Mouse (Mus musculus) CH12.LX (cell line): ENCODE measurements around the gene Sox11.

Experiments
- CHD1 ChIP-seq: IDR thresholded peaks from 2 replicates; pipeline ENCODE4 v1.6.1; 2012; ENCODE audit warnings: low read depth, low read length, improper control_type of control experiment, inconsistent platforms
- CTCF ChIP-seq, 2 experiments: IDR thresholded peaks in 1 of 2; conservative IDR thresholded peaks in 1 of 2; 2 replicates each; pipeline ENCODE4 v1.5.1; 2011 to 2012; ENCODE audit warnings: low read depth in 2 of 2, low read length in 2 of 2, improper control_type of control experiment in 1 of 2, inconsistent platforms in 1 of 2, mild to moderate bottlenecking in 1 of 2, moderate library complexity in 1 of 2
- ELF1 ChIP-seq: IDR thresholded peaks from 2 replicates; pipeline ENCODE4 v1.6.1; 2014; ENCODE audit warnings: low read depth, mild to moderate bottlenecking, inconsistent platforms, low read length, improper control_type of control experiment
- EP300 ChIP-seq: IDR thresholded peaks from 2 replicates; pipeline ENCODE4 v1.6.1; 2011; ENCODE audit warnings: low read length, improper control_type of control experiment
- HCFC1 ChIP-seq: IDR thresholded peaks from 2 replicates; pipeline ENCODE4 v1.6.1; 2012; ENCODE audit warnings: low read depth, mild to moderate bottlenecking, inconsistent platforms, low read length, improper control_type of control experiment
- IRF4 ChIP-seq: IDR thresholded peaks from 2 replicates; pipeline ENCODE4 v1.6.1; 2014; ENCODE audit warnings: low read depth, mild to moderate bottlenecking, inconsistent platforms, low read length, improper control_type of control experiment
- JUND ChIP-seq: conservative IDR thresholded peaks from 2 replicates; pipeline ENCODE4 v1.6.1; 2011; ENCODE audit warnings: low read depth, low read length, improper control_type of control experiment
- KAT2A ChIP-seq: IDR thresholded peaks from 2 replicates; pipeline ENCODE4 v1.6.1; 2012; ENCODE audit warnings: low read length, improper control_type of control experiment, inconsistent platforms; ENCODE audit not compliant: insufficient replicate concordance
- MYC ChIP-seq: IDR thresholded peaks from 2 replicates; pipeline ENCODE4 v1.6.1; 2011; ENCODE audit warnings: low read depth, mild to moderate bottlenecking, improper control_type of control experiment, low read length
- POLR2A ChIP-seq: IDR thresholded peaks from 2 replicates; pipeline ENCODE4 v1.6.1; 2011; ENCODE audit warnings: low read depth, mild to moderate bottlenecking, improper control_type of control experiment, low read length
- USF1 ChIP-seq: IDR thresholded peaks from 2 replicates; pipeline ENCODE4 v1.6.1; 2014; ENCODE audit warnings: low read depth, mild to moderate bottlenecking, inconsistent platforms, low read length, improper control_type of control experiment
- ZC3H11A ChIP-seq: IDR thresholded peaks from 2 replicates; pipeline ENCODE4 v1.6.1; 2012; ENCODE audit warnings: low read depth, mild to moderate bottlenecking, inconsistent platforms, low read length, improper control_type of control experiment
- ZNF384 ChIP-seq: IDR thresholded peaks from 2 replicates; pipeline ENCODE4 v1.6.1; 2012; ENCODE audit warnings: low read depth, low read length, improper control_type of control experiment, inconsistent platforms

DNA sequence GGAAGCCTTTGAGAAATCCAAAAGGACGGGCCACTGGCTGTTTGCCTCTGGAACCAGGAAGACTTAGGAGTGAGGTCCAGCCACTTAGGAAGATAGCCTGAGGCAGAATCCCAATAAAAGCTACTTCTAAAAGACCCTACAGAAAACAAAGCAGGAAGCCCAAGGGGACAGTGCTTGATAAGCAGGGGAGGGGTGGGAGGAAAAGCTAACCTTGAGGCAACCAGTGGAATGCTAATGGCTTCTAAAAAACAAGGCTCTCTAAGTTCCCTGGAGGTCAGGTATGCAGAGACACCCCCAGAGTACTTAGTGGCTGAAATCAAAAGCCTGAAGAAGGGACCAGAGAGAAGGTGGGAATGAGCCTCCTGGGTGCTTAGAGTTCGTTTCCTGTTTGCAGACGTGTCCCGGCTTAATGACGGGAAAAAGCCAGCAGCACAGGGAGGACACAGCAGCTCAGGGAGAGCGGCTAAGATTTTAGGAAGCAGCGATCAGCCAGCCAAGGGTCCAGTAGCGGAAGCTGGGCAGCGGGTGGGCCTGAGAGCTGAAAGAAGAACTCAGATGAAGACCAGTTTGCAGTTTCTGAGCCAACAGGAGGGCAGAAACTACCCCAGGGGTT, 30.4 kb downstream of the Sox11 start:
- TF ChIP-seq KAT2A, result no peak
- TF ChIP-seq ELF1, result no peak
- no peak for TF ChIP-seq HCFC1
- no peak for TF ChIP-seq EP300
- no peak for TF ChIP-seq USF1
- no peak for TF ChIP-seq CTCF (conservative IDR thresholded peaks at IDR 0.05 in 1 of 2, IDR thresholded peaks at IDR 0.05 in 1 of 2; ENCODE audit: low read depth in 2 of 2, low read length in 2 of 2)
- no peak for TF ChIP-seq ZNF384
- TF ChIP-seq POLR2A, result no peak
- TF ChIP-seq CHD1, result no peak
- TF ChIP-seq MYC, result no peak
- TF ChIP-seq ZC3H11A, result no peak
- no peak for TF ChIP-seq JUND
- no peak for TF ChIP-seq IRF4
